Mouse (Mus musculus) erythroblast, embryonic 14.5 days (primary cell): ENCODE data around the gene Zfp385c. TPM values are rescaled to one million over a fixed set of nuclear protein-coding genes. Genes with fewer than 3 reads are reported as not detected.

Experiments
- H3K27me3 ChIP-seq: 2 replicates; pipeline ENCODE4 v1.6.1; 2012; ENCODE audit warnings: inconsistent platforms; ENCODE audit not compliant: control insufficient read depth
- H3K36me3 ChIP-seq: 2 replicates; pipeline ENCODE4 v1.6.1; 2012; ENCODE audit warnings: mild to moderate bottlenecking, inconsistent platforms; ENCODE audit not compliant: control insufficient read depth
- H3K4me1 ChIP-seq: 2 replicates; pipeline ENCODE4 v1.6.1; 2012; ENCODE audit warnings: inconsistent platforms; ENCODE audit not compliant: control insufficient read depth
- H3K4me3 ChIP-seq: replicated peaks from 2 replicates; pipeline ENCODE3; 2012; ENCODE audit warnings: moderate library complexity, mild to moderate bottlenecking, inconsistent platforms
- H3K9me3 ChIP-seq: 2 replicates; pipeline ENCODE4 v1.6.1; 2012; ENCODE audit warnings: low read length, inconsistent platforms, mixed read lengths; ENCODE audit not compliant: control insufficient read depth
- GATA1 ChIP-seq: IDR thresholded peaks from 2 replicates; pipeline ENCODE4 v1.6.1; 2012; ENCODE audit warnings: low read length, inconsistent platforms, mixed read lengths
- TAL1 ChIP-seq: IDR thresholded peaks from 3 replicates; pipeline ENCODE4 v1.6.1; 2012; ENCODE audit warnings: low read length, inconsistent platforms, mixed read lengths
- polyA plus RNA-seq: library from polyadenylated mRNA; stranded (reverse); fragments of >175 nt; gene quantifications from 2 replicates; pipeline ENCODE4 v1.2.3, GENCODE M21; 2012

Gene Zfp385c
- polyA plus RNA-seq, 1 experiment: not detected

DNA sequence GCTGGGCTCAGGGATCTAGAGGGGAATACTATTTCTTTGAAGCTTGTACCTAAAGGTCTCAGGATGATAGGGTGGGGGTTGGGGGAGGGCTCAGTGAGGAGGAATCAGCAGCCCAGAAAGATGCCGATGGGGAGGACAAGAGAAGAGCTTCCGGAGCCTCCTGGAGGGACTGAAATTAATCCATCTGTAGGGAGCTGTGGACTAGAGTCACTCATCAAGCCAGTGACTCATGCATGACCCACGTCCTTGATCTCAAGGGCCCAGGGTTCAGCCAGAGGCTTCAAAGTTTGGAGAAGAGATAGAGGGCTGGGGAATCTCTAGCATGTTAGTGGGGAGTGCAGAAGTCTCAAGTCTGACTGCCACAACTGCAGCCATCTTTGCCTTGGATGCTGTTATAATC lies 40.5 kb downstream of the Zfp385c start:
- no peaks in the 10 kb centered on the region for H3K4me1 ChIP-seq
- peaks cover 30% of the 10 kb centered on the region for H3K27me3 ChIP-seq
- no peak for TF ChIP-seq TAL1
- no peak for TF ChIP-seq GATA1
- no peaks in the 10 kb centered on the region for H3K9me3 ChIP-seq
- no peaks in the 10 kb centered on the region for H3K36me3 ChIP-seq
- no peak overlapping the region for H3K4me3 ChIP-seq

DNA sequence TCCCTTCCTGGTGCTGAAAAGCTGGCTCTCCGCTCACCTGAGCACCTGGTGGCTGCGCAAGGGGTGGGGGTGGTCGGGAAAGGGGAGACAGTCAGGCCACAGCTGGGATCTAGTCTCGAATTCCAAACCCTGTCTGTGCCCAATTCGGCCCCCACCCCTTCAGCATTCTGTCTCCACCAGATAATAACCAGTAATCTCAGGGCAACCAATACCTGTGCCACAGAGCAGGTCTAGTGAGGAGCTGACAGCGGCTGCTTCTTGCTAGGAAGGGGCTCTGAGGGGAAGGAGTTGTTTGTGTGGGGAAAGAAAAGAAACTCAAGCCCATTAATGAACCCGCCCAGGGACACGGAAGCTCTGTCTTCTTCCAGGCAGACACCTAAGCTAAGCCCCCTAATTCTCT lies 41.0 kb downstream of the Zfp385c start:
- Histone ChIP-seq H3K36me3 (no peaks in the 10 kb centered on the region), H3K9me3 (no peaks in the 10 kb centered on the region), H3K27me3 (peaks cover 30% of the 10 kb centered on the region), H3K4me3 (no peak overlapping the region), H3K4me1 (no peaks in the 10 kb centered on the region)
- TF ChIP-seq GATA1: no peak
- TF ChIP-seq TAL1: no peak

DNA sequence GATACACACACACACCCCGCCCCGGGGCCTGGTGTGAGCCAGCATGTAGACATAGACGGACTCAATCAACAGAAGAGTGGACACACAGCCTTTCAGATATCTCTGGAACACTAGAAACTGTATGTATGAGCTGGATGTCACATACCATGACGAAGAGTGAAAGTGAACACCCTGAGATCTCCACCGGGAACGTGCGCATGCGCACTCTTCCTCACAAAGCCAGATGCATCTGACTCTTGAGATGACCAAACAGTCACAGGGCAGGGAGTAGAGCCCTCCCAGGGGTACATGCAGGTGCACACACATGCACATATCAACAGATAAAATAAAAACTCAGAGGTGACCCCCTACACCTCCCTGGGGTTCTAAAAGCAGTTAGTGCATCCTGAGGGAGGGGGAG lies 43.9 kb downstream of the Zfp385c start:
- Histone ChIP-seq H3K27me3 (peaks cover 30% of the 10 kb centered on the region), H3K36me3 (no peaks in the 10 kb centered on the region), H3K4me1 (no peaks in the 10 kb centered on the region), H3K4me3 (no peak overlapping the region), H3K9me3 (no peaks in the 10 kb centered on the region)
- TF ChIP-seq TAL1 (no peak), GATA1 (no peak)

DNA sequence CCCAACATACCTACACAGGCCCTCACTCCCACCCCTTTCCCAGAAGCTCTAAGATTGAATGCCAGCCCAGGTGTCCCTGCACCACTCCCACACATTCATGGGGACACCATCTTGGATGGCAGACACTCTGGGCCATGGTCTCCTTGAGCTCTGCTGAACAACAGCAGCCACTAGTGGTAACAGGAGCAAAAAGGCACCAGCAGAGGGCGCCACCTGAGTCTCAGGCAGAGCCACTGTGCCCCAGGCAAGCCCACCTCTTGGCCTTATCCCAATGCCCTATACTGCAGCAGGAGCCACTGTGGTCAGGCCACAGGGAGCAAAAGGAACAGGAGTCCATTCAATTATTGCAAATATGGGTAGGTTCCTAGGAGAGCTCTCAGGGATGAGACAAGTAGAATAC lies 46.0 kb downstream of the Zfp385c start:
- no peaks in the 10 kb centered on the region for H3K36me3 ChIP-seq
- H3K27me3 ChIP-seq: peaks cover 27% of the 10 kb centered on the region
- H3K4me3 ChIP-seq: no peak overlapping the region
- no peak for TF ChIP-seq TAL1
- TF ChIP-seq GATA1: no peak
- no peaks in the 10 kb centered on the region for H3K4me1 ChIP-seq
- H3K9me3 ChIP-seq: no peaks in the 10 kb centered on the region

DNA sequence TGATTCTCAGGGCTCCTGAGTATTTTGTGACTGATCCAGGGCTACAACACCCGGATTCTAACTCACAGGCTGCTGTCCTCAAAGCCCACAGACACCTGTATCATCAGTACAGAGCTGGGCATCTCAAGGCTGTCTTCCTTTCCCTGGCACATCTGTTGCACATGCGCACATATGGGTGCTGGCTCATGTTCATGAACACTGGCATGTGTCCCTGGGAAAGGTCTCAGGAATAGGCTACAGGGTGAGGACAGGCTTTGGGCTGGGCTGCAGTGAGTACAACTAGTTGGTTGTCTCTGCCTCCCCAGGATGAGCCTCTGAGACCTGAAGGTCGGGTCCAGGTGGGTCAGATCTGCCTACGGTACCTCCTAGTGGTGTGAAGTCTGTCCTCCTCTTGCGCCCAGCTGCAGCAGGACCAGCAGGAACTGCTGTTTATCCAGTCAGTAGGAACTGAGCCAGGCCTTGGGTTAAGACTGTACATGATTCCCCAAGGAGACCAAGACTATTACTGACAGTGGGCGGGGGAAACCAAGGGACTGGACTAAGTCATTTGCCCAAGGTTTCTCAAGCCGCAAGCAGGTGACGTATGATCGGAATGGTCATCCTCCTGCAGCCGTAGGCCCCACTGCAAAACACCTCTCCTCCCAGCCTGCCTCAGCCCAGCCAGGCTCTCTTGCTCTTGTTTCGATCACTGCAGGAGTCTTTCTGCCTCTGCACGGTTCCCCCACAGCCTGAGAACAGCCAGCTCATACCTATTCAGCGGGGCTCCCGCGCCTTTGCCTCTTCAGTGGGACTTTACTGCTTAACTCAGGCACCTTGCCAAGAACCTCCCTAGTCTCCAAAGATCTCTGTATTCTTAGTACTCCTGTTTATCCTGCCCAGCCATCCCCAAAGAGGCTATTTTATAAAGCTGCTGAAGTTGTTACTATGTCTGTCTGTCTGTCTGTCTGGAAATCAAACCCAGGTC lies 48.4 kb downstream of the Zfp385c start:
- no peak for TF ChIP-seq GATA1
- TF ChIP-seq TAL1: no peak
- peaks cover 33% of the 10 kb centered on the region for H3K27me3 ChIP-seq
- H3K36me3 ChIP-seq: no peaks in the 10 kb centered on the region
- no peaks in the 10 kb centered on the region for H3K4me1 ChIP-seq
- no peaks in the 10 kb centered on the region for H3K9me3 ChIP-seq
- H3K4me3 ChIP-seq: no peak overlapping the region

DNA sequence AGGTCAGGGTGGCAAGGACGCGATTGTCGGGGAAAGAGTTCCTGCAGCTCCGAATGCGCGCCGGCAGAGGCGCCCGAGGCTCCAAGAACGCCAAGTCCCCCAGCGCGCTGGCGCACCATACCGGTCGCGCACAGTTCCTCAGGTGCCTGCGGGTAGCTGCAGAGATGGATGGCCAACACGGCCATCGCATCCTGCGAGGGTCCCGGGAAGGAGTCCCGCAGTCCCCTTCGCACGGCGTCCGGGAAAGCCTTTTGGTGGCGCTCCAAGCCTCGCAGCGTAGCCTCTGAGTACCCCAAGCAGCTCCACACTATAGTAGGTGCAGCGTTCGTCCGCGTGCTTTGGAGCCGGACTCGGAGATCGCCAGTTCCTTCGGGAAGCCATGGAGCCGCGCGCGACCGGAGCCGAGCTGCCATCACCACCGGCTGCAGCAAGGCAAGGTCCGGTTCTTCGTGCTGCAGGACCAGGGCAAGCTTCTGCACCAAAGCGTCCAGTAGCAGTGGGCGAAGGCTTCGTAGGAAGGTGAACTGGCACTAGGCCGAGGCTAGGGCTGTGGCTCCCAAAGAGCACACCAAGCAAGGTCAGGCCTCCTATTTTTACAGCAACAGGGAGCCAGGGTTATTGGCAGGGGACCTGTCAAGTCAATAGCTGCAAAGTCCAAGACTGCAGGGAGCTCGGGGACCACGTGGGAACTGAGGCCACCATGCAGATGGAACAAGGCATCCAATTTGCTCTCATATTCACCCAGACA lies 51.9 kb downstream of the Zfp385c start:
- no peak for TF ChIP-seq GATA1
- no peak for TF ChIP-seq TAL1
- no peak overlapping the region for H3K4me3 ChIP-seq
- no peaks in the 10 kb centered on the region for H3K36me3 ChIP-seq
- no peaks in the 10 kb centered on the region for H3K9me3 ChIP-seq
- no peaks in the 10 kb centered on the region for H3K4me1 ChIP-seq
- peaks cover 34% of the 10 kb centered on the region for H3K27me3 ChIP-seq

DNA sequence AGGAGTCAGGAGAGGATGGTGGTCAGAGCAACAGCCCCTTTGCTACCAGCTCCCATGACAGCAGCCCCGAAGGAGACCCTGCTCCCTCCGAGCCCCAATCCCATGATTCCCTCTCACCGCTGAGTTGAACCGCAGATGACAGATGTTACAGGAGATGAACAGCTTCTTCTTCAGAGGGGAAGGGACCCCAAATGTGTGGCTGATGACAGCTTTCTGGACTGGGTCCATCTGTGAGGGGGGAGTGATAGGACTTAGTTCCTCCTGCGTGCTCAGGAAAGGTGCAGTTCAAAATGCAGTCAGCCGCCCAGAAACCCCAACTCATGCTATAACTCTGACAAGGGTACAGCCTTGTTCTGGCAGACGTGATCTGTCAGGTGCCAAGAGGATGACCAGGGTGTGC lies 57.7 kb downstream of the Zfp385c start:
- TF ChIP-seq TAL1 (no peak), GATA1 (no peak)
- no peaks in the 10 kb centered on the region for H3K36me3 ChIP-seq
- H3K4me1 ChIP-seq: no peaks in the 10 kb centered on the region
- no peak overlapping the region for H3K4me3 ChIP-seq
- H3K9me3 ChIP-seq: no peaks in the 10 kb centered on the region
- H3K27me3 ChIP-seq: peaks cover 29% of the 10 kb centered on the region

DNA sequence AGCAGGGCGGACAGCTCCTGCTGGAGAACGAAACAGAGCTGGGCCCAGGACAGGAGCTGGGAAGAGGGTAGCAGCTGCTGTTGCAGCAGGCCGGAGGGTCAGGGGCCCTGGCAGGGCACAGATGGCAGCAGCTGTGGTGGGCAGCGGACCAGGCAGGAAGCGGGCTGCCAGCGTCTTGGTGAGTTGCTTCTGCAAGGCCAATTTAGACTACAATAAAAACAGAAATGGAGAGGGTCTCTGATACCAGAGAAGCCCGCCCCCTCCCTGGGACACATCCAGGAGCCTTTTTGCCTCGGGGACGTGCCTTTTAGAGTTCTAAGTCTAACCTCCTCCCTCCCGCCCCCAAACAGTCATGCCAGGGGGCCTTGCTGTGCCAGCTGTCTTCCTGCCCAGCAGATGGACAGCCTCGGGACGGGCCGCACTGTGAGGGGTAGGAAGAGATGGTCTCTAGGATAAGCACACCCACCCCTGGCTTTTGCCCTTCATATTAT lies 63.3 kb downstream of the Zfp385c start:
- Histone ChIP-seq H3K9me3 (no peaks in the 10 kb centered on the region), H3K4me3 (no peak overlapping the region), H3K36me3 (peaks cover 31% of the 10 kb centered on the region), H3K27me3 (peaks cover 4% of the 10 kb centered on the region), H3K4me1 (peaks cover 35% of the 10 kb centered on the region)
- TF ChIP-seq TAL1 (no peak), GATA1 (no peak)

DNA sequence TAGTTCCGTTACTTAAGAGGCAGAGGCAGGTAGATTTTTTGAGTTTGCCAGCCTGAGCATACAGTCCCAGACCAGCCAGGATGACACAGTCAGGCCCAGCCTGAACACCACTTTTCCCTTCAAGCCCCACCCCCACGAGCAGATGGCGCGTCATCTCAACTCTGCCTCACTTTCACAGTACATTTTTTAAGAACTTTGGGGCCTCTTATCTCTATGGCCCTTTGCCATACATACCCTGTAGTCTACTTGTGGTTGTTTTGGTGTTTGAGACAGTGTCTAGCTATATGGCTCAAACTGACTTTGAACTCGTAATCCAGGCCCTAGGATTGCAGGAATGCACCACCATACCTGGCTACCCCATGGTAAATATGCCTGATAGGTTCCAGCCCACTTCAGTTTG lies 64.2 kb downstream of the Zfp385c start:
- peaks cover 31% of the 10 kb centered on the region for H3K36me3 ChIP-seq
- no peak for TF ChIP-seq TAL1
- no peak for TF ChIP-seq GATA1
- peaks cover 43% of the 10 kb centered on the region for H3K4me1 ChIP-seq
- H3K4me3 ChIP-seq: no peak overlapping the region
- no peaks in the 10 kb centered on the region for H3K9me3 ChIP-seq
- H3K27me3 ChIP-seq: peaks cover 4% of the 10 kb centered on the region
